Mouse (Mus musculus) midbrain, embryonic 10.5 days (tissue): Measurements from ENCODE around the gene Arr3. TPM values are rescaled to one million over a fixed set of nuclear protein-coding genes. Genes with fewer than 3 reads are reported as not detected.

Source experiments
- DNase-seq: peaks from one replicate; pipeline ENCODE4 v3.0.0-alpha.2; 2017; ENCODE audit warnings: low spot score
- H3K27ac ChIP-seq: fragments of 300-500 bp; sonication (generic); replicated peaks from 2 replicates; pipeline ENCODE4 v1.5.1; 2016; ENCODE audit warnings: mild to moderate bottlenecking
- H3K27me3 ChIP-seq: fragments of 300-500 bp; sonication (generic); 2 replicates; pipeline ENCODE4 v1.6.1; 2016; ENCODE audit warnings: low read depth, mild to moderate bottlenecking; ENCODE audit not compliant: poor library complexity, severe bottlenecking
- H3K36me3 ChIP-seq: fragments of 300-500 bp; sonication (generic); 2 replicates; pipeline ENCODE4 v1.6.1; 2016; ENCODE audit warnings: mild to moderate bottlenecking, moderate library complexity
- H3K4me1 ChIP-seq: fragments of 300-500 bp; sonication (generic); 2 replicates; pipeline ENCODE4 v1.6.1; 2016
- H3K4me3 ChIP-seq: fragments of 300-500 bp; sonication (generic); 2 replicates; pipeline ENCODE4 v1.5.1; 2016; ENCODE audit warnings: mild to moderate bottlenecking, moderate library complexity
- H3K9me3 ChIP-seq: fragments of 300-500 bp; sonication (generic); replicated peaks from 2 replicates; pipeline ENCODE4 v1.6.1; 2016; ENCODE audit warnings: mild to moderate bottlenecking
- WGBS: fragments of 180-500 bp; shearing (Covaris S2); methylation state at CpG from one replicate; pipeline ENCODE4 v1.1.7; 2016; 5-methylcytosine and 5-hydroxymethylcytosine counted together
- polyA plus RNA-seq: library from polyadenylated mRNA; unstranded; fragments of >200 nt; fragmentation: Nextera tagmentation; extraction: Ambion mirVana; gene quantifications from 2 replicates; pipeline ENCODE4 v1.2.1, GENCODE M21; 2016

The Arr3 gene
- polyA plus RNA-seq, result not detected in 2 replicates

DNA sequence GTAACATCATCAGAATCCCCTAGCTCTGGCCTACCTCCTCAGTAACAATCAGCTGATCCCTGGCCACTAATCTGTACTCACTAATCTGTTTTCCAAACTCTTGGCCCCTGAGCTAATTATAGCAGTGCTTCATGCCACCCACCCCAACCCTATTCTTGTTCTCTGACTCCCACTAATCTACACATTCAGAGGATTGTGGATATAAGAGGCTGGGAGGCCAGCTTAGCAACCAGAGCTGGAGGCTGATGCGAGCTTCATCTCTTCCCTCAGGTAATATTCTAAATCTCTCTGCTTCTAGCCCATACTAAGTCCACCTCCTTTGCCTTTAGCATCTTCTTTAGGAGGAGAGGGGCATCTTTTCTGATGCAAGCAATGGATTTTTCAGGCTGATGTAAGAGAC, at the start of gene Arr3:
Arr3 (plus strand) TSS at position 184 of the 400 bp plus-strand sequence.
- Histone ChIP-seq H3K9me3 (no peaks in the 10 kb centered on the region), H3K36me3 (no peaks in the 10 kb centered on the region), H3K27me3 (peaks cover 79% of the 10 kb centered on the region), H3K4me3 (no peak within 1 kb of the TSS), H3K27ac (no peak within 1 kb of the TSS), H3K4me1 (no peaks in the 10 kb centered on the region)
- WGBS, result 70% methylated on average over 1 of the region's 1 CpGs
- DNase-seq, result no peak

DNA sequence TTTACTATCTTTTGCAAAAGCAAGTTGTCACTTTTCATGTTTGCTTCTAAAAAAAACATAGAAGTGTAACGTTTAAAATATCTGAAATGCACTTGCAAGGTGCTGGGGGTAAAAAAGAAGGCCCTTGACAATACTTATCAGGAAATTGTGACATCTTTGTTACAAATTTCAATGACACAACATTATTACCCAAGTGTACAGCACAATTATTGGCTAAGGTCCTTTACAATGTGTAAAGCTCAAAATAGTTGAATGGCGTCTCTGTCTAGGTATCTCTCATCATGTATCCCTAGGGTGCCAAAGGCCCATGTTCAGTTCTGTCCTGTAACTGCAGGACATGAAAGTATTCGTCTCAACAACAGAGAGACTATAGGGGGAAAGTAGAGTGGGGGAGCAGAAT, 49.3 kb upstream of the Arr3 start:
- Histone ChIP-seq H3K4me3 (no peak overlapping the region), H3K9me3 (no peaks in the 10 kb centered on the region), H3K27me3 (peaks cover 56% of the 10 kb centered on the region), H3K27ac (no peak overlapping the region), H3K4me1 (no peaks in the 10 kb centered on the region), H3K36me3 (no peaks in the 10 kb centered on the region)
- 84% methylated on average over 3 of the region's 3 CpGs for WGBS
- no peak for DNase-seq

DNA sequence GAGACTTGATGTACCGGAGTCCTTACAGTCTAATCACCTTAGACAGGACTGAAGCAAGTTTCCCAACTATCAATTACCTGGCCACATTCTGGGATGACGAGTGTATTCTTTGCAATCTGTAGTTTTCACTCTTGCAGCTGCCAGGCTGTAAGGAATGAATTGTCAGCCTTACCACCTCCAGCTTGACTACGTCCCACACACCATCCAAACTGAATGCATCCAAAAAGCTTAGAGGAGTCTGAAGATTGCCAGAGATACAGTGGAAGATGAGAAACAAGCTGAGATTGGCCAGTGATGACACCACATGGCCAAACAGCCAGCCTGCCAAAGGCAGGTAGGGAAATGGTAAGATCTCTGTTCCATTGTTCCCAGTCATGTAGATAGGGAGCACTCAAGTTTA, 39.6 kb upstream of the Arr3 start:
- no peaks in the 10 kb centered on the region for H3K4me1 ChIP-seq
- no peaks in the 10 kb centered on the region for H3K9me3 ChIP-seq
- no peak overlapping the region for H3K27ac ChIP-seq

DNA sequence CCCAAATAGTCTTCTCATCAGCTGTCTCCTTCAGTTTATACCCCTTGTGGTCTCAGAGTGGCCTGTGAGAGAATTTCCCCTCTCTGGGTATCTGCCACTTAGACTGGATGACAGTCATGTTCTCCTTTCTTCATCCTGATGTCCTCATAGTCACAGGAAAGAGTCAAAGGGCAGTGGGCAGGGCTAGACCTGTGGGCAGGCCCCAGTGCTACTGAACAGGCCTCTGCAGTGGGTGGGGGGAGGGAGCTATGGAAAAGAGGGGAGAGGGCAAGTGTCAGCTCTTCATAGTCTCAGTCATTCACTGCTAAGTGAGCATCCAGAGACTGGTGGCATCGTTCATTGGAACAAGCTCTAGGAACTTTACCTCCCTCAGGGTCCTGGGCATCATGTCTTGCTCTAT, 33.3 kb upstream of the Arr3 start, which contains the start of gene Awat1:
Awat1 (plus strand) TSS at position 301 of the 400 bp plus-strand sequence.
- WGBS, result 78% methylated on average over 1 of the region's 1 CpGs
- H3K4me3 ChIP-seq, result no peak within 1 kb of the TSS
- no peak for DNase-seq

More for the DNA sequence above, 39.6 kb upstream of the Arr3 start:
- no peak for DNase-seq
- Histone ChIP-seq H3K27me3 (peaks cover 36% of the 10 kb centered on the region), H3K4me3 (no peak overlapping the region), H3K36me3 (no peaks in the 10 kb centered on the region)
- 91% methylated on average over 3 of the region's 3 CpGs for WGBS

DNA sequence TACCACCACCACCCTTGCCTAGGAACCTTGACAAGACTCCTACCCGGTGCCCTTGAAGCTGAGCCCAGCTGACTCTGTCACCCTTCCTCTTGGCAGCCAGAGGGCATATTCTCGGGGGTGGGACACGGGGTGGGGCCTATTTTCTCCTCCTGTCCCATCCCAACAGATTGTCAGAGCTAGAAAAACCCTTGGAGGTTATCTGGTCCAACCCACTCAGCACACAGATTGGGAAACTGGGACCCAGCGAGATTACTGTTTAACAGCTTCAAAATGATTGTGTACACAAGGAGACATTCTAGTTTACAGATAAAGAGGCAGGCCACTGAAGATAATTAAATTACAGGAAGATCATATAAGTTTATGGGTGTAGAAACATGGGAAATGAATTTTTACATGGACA, 10.5 kb upstream of the Arr3 start, which contains the start of gene P2ry4:
P2ry4 (minus strand) TSS at position 79 of the 400 bp plus-strand sequence.
- no peak within 1 kb of the TSS for H3K4me3 ChIP-seq

More for the DNA sequence above, 33.3 kb upstream of the Arr3 start, which contains the start of gene Awat1:
- Histone ChIP-seq H3K27me3 (peaks cover 59% of the 10 kb centered on the region), H3K27ac (no peak within 1 kb of the TSS), H3K4me1 (no peaks in the 10 kb centered on the region), H3K9me3 (no peaks in the 10 kb centered on the region), H3K36me3 (no peaks in the 10 kb centered on the region)

DNA sequence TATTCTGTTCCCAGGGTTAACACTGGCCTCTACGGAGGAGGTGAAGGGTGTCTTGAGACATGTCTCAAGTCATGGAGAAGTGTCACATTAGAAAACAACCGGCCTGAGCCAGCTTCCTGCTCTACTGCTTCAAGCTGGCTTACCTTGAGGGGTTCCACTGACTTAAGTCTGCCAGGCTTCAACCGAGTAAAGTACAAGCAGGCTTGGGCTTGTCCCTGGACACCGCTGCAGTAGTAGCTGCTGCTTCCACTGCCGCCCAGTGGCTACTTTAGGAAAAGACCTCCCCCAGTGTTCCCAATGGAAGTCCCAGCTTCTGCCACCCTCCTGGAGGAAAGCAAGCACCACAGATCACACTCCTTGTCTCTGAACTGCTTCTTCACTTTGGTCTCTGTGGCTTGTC, 7.9 kb upstream of the Arr3 start:
- H3K9me3 ChIP-seq, result no peaks in the 10 kb centered on the region
- H3K4me3 ChIP-seq, result no peak overlapping the region
- H3K36me3 ChIP-seq, result no peaks in the 10 kb centered on the region
- 36% methylated on average over 5 of the region's 5 CpGs for WGBS
- DNase-seq, result peak; percentile 36
- no peaks in the 10 kb centered on the region for H3K4me1 ChIP-seq
- H3K27me3 ChIP-seq, result peaks cover 98% of the 10 kb centered on the region
- H3K27ac ChIP-seq, result no peak overlapping the region

More for the DNA sequence above, 10.5 kb upstream of the Arr3 start, which contains the start of gene P2ry4:
- Histone ChIP-seq H3K27me3 (peaks cover 85% of the 10 kb centered on the region), H3K27ac (no peak within 1 kb of the TSS), H3K9me3 (no peaks in the 10 kb centered on the region), H3K36me3 (no peaks in the 10 kb centered on the region), H3K4me1 (no peaks in the 10 kb centered on the region)
- DNase-seq, result no peak
- 68% methylated on average over 4 of the region's 4 CpGs for WGBS

DNA sequence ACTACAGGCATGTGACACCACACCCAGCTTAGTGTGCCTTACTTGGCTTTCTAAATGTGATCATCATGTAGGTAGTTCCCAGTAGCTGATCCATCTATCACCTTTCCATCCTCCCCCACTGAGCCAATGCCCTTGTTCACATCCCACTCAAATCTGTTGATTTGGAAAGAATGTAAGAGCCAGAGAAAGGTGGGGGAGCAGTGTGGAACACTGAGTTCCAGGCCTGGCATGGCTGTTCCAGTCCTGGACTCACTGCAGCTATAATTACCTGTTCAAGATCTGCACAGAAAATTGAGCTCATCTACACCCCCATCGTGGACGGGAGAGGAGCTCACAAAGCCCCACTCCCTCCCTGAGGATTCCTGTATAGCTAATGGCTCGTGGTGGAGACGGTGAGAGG, 5.5 kb upstream of the Arr3 start:
- no peaks in the 10 kb centered on the region for H3K36me3 ChIP-seq
- peaks cover 93% of the 10 kb centered on the region for H3K27me3 ChIP-seq
- 69% methylated on average over 4 of the region's 4 CpGs for WGBS
- no peak overlapping the region for H3K4me3 ChIP-seq
- H3K9me3 ChIP-seq, result no peaks in the 10 kb centered on the region
- H3K4me1 ChIP-seq, result no peaks in the 10 kb centered on the region
- no peak overlapping the region for H3K27ac ChIP-seq
- no peak for DNase-seq

DNA sequence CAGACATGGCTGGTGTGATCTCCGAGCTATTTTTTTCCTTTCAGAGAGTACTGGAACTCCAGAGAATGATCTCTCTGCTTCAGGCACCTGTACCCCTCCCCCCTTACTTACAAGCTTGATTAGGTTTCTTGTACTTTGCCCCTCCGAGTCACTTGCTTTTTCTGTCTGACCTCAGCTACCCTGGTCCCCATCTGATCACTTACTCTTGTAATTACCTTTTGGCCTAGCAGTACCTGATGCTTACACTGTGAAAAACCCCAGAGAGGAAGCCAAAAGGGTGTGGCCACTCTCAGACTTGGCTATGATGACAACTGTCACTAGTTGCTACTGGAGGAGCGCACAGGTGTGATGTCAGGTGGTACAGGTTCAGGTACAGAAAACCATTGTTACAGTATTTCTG, 13.2 kb downstream of the Arr3 start:
- 70% methylated on average over 3 of the region's 3 CpGs for WGBS
- Histone ChIP-seq H3K4me3 (no peak overlapping the region), H3K9me3 (no peaks in the 10 kb centered on the region), H3K27ac (no peak overlapping the region), H3K27me3 (peaks cover 83% of the 10 kb centered on the region), H3K36me3 (peaks cover 16% of the 10 kb centered on the region), H3K4me1 (no peaks in the 10 kb centered on the region)
- no peak for DNase-seq

DNA sequence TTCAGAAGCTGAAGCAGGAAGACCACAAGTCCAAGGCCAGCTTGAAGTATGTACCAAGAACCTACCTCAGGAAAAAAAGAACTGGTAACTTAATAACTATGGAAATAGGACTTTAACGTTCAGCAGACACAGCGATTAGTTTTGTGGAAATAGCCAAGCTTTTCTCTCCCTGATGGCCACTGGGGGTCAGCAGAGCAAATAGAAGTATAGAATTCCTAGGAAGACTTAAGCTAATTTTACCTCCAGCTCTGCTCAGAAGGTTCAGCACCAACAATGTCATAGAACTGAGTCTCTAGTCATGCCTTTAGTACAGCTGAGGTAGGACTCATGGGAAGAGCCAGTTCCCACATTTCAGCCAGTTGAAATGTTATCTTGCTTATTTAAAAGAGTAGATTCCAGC, 16.1 kb downstream of the Arr3 start:
- Histone ChIP-seq H3K4me3 (no peak overlapping the region), H3K36me3 (peaks cover 20% of the 10 kb centered on the region), H3K9me3 (0 out of 2 replicates have a peak, but pooled peaks cover 2% of the 10 kb centered on the region), H3K4me1 (peaks cover 6% of the 10 kb centered on the region), H3K27me3 (peaks cover 74% of the 10 kb centered on the region), H3K27ac (no peak overlapping the region)
- WGBS, result 84% methylated on average over 2 of the region's 2 CpGs
- no peak for DNase-seq

DNA sequence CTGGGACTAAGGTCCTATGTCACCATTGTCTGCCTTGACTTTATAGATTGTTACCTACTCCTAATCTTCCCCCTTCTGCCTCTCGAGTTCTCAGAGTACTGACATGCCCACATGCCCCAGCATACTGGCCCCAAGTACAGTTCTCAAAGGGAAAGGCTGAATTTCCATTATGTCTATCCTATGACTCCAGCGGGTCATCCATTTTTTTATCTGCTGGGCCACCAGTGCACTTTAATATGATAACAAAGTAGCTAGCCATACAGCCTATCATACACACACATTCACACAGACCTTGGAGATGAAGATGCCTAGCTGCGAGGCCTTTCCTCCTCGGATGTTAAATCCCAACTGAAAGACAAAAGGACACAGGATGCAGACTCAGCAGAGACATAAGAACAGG, 18.9 kb downstream of the Arr3 start:
- 93% methylated on average over 4 of the region's 4 CpGs for WGBS
- peaks cover 51% of the 10 kb centered on the region for H3K27me3 ChIP-seq
- peaks cover 19% of the 10 kb centered on the region for H3K4me1 ChIP-seq
- peaks cover 29% of the 10 kb centered on the region for H3K36me3 ChIP-seq
- 0 out of 2 replicates have a peak, but pooled peaks cover 2% of the 10 kb centered on the region for H3K9me3 ChIP-seq
- no peak for DNase-seq
- H3K4me3 ChIP-seq, result 0 out of 2 replicates have a peak overlapping the region, but pooled peaks have one; percentile 73
- H3K27ac ChIP-seq, result no peak overlapping the region

DNA sequence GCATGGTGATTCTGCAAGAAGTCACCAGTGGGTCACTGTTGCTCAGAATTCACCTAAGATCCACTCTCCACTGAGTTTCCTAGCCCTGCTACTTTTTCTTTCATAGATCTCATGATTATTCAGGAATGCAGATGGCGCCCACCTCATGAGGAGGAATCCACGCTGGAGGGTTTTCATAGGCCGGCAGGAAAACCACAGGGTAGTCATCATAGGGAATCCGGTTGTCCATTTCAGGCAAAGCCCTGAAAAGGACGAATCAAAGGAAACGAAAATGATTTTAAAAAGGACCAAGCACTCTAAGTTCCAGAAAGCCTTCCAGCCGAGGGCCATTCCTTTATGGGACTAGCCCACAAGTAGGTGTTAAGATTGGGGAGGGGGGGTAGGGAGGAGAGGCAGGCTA, 19.8 kb downstream of the Arr3 start:
- 0 out of 2 replicates have a peak, but pooled peaks cover 2% of the 10 kb centered on the region for H3K9me3 ChIP-seq
- peaks cover 19% of the 10 kb centered on the region for H3K4me1 ChIP-seq
- peaks cover 44% of the 10 kb centered on the region for H3K27me3 ChIP-seq
- no peak for DNase-seq
- H3K4me3 ChIP-seq, result peak overlapping the region; percentile 73
- peak overlapping the region; percentile 92 for H3K27ac ChIP-seq
- H3K36me3 ChIP-seq, result peaks cover 35% of the 10 kb centered on the region
- WGBS, result 40% methylated on average over 7 of the region's 7 CpGs

DNA sequence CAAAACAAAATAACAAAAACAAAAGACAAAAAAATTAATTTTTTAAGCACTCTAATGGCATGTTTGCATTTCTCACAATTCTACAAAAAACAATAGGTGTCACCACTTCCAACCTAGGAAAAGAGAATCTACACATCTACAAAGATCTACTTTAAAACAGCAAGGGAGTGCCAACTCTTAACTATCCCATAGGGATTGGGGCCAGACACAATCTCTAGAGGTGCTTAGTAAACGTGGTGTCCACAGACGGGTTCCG, 20.2 kb downstream of the Arr3 start, which contains the start of gene Kif4:
Kif4 (plus strand) TSS at position 192 of the 256 bp plus-strand sequence.
- H3K27ac ChIP-seq, result peak within 1 kb of the TSS; percentile 92
- H3K27me3 ChIP-seq, result peaks cover 41% of the 10 kb centered on the region
- H3K4me1 ChIP-seq, result peaks cover 19% of the 10 kb centered on the region
- peaks cover 37% of the 10 kb centered on the region for H3K36me3 ChIP-seq
- DNase-seq, result no peak
- WGBS, result 14% methylated on average over 3 of the region's 3 CpGs
- 0 out of 2 replicates have a peak, but pooled peaks cover 2% of the 10 kb centered on the region for H3K9me3 ChIP-seq
- H3K4me3 ChIP-seq, result peak within 1 kb of the TSS; percentile 73

DNA sequence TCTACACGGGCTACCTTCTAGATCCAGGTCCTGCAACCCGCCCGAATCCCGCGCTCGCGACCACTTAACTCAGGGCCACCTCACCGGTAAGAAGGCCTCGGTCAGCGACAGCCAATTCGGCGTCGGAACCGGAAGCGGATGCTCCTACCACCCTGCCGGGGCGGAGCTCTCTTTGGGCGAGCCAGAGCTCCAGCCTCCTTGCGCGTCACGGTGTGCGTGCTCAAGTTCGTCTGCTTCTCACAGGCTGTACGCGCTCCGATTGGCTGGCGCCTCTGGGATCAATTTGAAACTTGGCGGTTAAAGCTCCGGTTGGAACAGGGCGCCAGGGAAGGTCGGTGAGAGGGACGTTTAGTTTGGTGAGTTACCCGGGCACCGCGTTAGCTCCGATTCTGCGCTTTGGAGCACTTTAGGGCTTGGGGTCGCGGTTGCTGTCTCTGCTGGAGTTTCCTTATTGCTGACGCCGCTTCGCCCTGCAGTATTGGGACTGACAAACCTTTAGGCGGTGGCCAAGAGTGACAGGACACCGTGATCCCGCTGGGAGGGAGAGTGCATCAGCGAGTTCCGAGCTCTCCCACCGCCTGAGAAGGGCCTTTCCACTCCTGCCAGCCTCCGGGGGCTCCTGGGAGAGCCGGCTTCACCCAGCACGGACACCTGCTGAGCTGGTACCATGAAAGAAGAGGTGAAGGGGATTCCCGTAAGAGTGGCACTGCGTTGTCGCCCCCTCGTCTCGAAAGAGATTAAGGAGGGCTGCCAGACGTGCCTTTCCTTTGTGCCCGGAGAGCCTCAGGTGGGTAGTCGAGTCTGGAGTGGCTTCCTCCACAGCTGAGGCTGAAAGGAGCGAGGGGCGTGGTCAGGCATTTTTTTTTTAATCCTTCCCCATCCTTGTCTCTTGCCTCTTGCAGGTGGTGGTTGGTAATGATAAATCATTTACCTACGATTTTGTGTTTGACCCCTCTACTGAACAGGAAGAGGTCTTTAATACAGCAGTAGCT, 20.8 kb downstream of the Arr3 start, which contains the start of gene Pdzd11:
Pdzd11 (minus strand) TSS at position 767 of the 992 bp plus-strand sequence.
- peak; percentile 89 for DNase-seq

More for the DNA sequence above, 20.8 kb downstream of the Arr3 start, which contains the start of gene Pdzd11:
- H3K27ac ChIP-seq, result peak within 1 kb of the TSS; percentile 92
- H3K4me1 ChIP-seq, result peaks cover 19% of the 10 kb centered on the region
- WGBS, result 17% methylated on average over 62 of the region's 62 CpGs
- H3K36me3 ChIP-seq, result peaks cover 41% of the 10 kb centered on the region
- H3K4me3 ChIP-seq, result peak within 1 kb of the TSS; percentile 73
- 0 out of 2 replicates have a peak, but pooled peaks cover 2% of the 10 kb centered on the region for H3K9me3 ChIP-seq
- H3K27me3 ChIP-seq, result peaks cover 37% of the 10 kb centered on the region
